Comparison of ENCODE assay signal across 18 mouse cellular contexts in genomic region chr13:38946296-38947012, GRCm38 (mm10). TPM values are rescaled to one million over a fixed set of nuclear protein-coding genes. Genes with fewer than 3 reads are reported as not detected.
DNase-seq lines count a peak whose midpoint lies in the region; ATAC-seq and TF ChIP-seq lines count a peak whose summit lies in the region.
"Had no signal": no experiment of that assay in that cellular context is flagged by ENCODE, and none has a peak within 500 bp of the region (broad histone marks: within the 10 kb centered on the region; RNA-seq: fewer than 3 reads in every experiment).

No protein-coding gene starts in this region.

- no peaks in the 10 kb centered on the region for H3K27me3 ChIP-seq in heart, adult 2 months (ENCODE audit: control insufficient read depth, insufficient read depth, low read length)
- no peaks in the 10 kb centered on the region for H3K27me3 ChIP-seq in liver, adult 2 months (ENCODE audit: control insufficient read depth, insufficient read depth, low read length)
- no peaks in the 10 kb centered on the region for H3K27me3 ChIP-seq in liver, embryonic 11.5 days (replicated peaks; ENCODE audit: control insufficient read depth, insufficient read depth, low read length)
- no peaks in the 10 kb centered on the region for H3K27me3 ChIP-seq in small intestine, adult 2 months (ENCODE audit: control insufficient read depth, insufficient read depth, low read length)
- no peaks in the 10 kb centered on the region for H3K27me3 ChIP-seq in forebrain, embryonic 16.5 days (replicated peaks; ENCODE audit: control insufficient read depth, insufficient read depth, low read length)
- H3K27me3 ChIP-seq: hindbrain, embryonic 13.5 days; Patski; stomach, embryonic 15.5 days had no signal

- 35% methylated on average over 3 of the region's 3 CpGs for WGBS in heart, adult 2 months
- 81% methylated on average over 3 of the region's 3 CpGs for whole genome bisulfite sequencing in liver, adult 2 months
- WGBS in liver, embryonic 11.5 days, result 62% methylated on average over 3 of the region's 3 CpGs
- WGBS in small intestine, adult 2 months, result 55% methylated on average over 3 of the region's 3 CpGs
- 86% methylated on average over 3 of the region's 3 CpGs for WGBS in forebrain, embryonic 16.5 days

- H3K36me3 ChIP-seq in heart, adult 2 months (ENCODE audit: control insufficient read depth, insufficient read depth, low read length), result peaks cover 21% of the 10 kb centered on the region
- H3K36me3 ChIP-seq in liver, adult 2 months (ENCODE audit: control insufficient read depth, insufficient read depth, low read length), result peaks cover 49% of the 10 kb centered on the region
- peaks cover 1% of the 10 kb centered on the region; the same call in 1 of the 2 replicates for H3K36me3 ChIP-seq in liver, embryonic 11.5 days (ENCODE audit: control insufficient read depth, insufficient read depth, low read length)
- H3K36me3 ChIP-seq in small intestine, adult 2 months (ENCODE audit: control insufficient read depth, insufficient read depth, low read length), result peaks cover 40% of the 10 kb centered on the region
- H3K36me3 ChIP-seq in forebrain, embryonic 16.5 days (ENCODE audit: control insufficient read depth, insufficient read depth), result peaks cover 12% of the 10 kb centered on the region

- no peak overlapping the region for H3K4me2 ChIP-seq in liver, embryonic 11.5 days
- H3K4me2 ChIP-seq in forebrain, embryonic 16.5 days (ENCODE audit: low read length), result no peak overlapping the region
- H3K4me2 ChIP-seq: hindbrain, embryonic 13.5 days; lung, embryonic 14.5 days; stomach, embryonic 15.5 days had no signal

- H3K79me2 ChIP-seq in heart, adult 2 months (replicated peaks; ENCODE audit: control insufficient read depth, insufficient read depth, low read length), result no peaks in the 10 kb centered on the region
- H3K79me2 ChIP-seq in liver, adult 2 months (ENCODE audit: control insufficient read depth, insufficient read depth, low read length), result no peaks in the 10 kb centered on the region; the same call in 1 of the 2 replicates

- DNase-seq in heart, adult 2 months, result no peak
- DNase-seq in heart, postnatal 14 days, result no peak
- no peak for DNase-seq in liver, adult 2 months (ENCODE audit: extremely low read depth, low read depth, low spot score)
- no peak for DNase-seq in liver, embryonic 11.5 days (ENCODE audit: low spot score)
- peak; percentile 44 for DNase-seq in c-Kit-positive CD71-positive TER-119-positive erythroid progenitor cells, embryonic 14.5 days (ENCODE audit: low spot score)
- DNase-seq in cerebellum, postnatal 4 days (ENCODE audit: low spot score in 2 of 2), result no peak
- DNase-seq: cerebellum, adult 11 months; cerebellum, postnatal 36 days; gastrocnemius, postnatal 14 days; layer of hippocampus, postnatal 36 days; lung, embryonic 14.5 days; spleen, adult 18-20 months had no signal

- intact Hi-C loops in heart, adult 2 months (cut with DNase I), result no loop called here
- intact Hi-C loops in heart, postnatal 14 days (cut with DNase I), result no loop called here

- H3K9me3 ChIP-seq in liver, embryonic 11.5 days (ENCODE audit: control insufficient read depth, low read length), result no peaks in the 10 kb centered on the region
- no peaks in the 10 kb centered on the region for H3K9me3 ChIP-seq in forebrain, embryonic 16.5 days (ENCODE audit: control insufficient read depth, low read length)
- H3K9me3 ChIP-seq: hindbrain, embryonic 13.5 days; limb, embryonic 10.5 days; stomach, embryonic 15.5 days had no signal

- H3K4me3 ChIP-seq in heart, adult 2 months, result no peak overlapping the region
- no peak overlapping the region for H3K4me3 ChIP-seq in liver, adult 2 months (ENCODE audit: insufficient read depth, low read depth, low read length)
- H3K4me3 ChIP-seq in liver, embryonic 11.5 days (ENCODE audit: low read depth, low read length), result no peak overlapping the region
- H3K4me3 ChIP-seq in small intestine, adult 2 months (ENCODE audit: low read depth, low read length), result no peak overlapping the region
- H3K4me3 ChIP-seq in forebrain, embryonic 16.5 days (replicated peaks; ENCODE audit: low read length), result no peak overlapping the region
- H3K4me3 ChIP-seq: hindbrain, embryonic 13.5 days; limb, embryonic 10.5 days; stomach, embryonic 15.5 days had no signal

- H3K4me1 ChIP-seq in heart, adult 2 months (ENCODE audit: control insufficient read depth, insufficient read depth, low read length), result peaks cover 6% of the 10 kb centered on the region
- H3K4me1 ChIP-seq in liver, adult 2 months (ENCODE audit: control insufficient read depth, insufficient read depth, low read length), result peaks cover 5% of the 10 kb centered on the region
- peaks cover 4% of the 10 kb centered on the region for H3K4me1 ChIP-seq in liver, embryonic 11.5 days (replicated peaks; ENCODE audit: control insufficient read depth, insufficient read depth, low read length)
- peaks cover 18% of the 10 kb centered on the region; the same call in 1 of the 2 replicates for H3K4me1 ChIP-seq in small intestine, adult 2 months (ENCODE audit: control insufficient read depth, insufficient read depth, insufficient read length, low read length)
- no peaks in the 10 kb centered on the region for H3K4me1 ChIP-seq in forebrain, embryonic 16.5 days (replicated peaks; ENCODE audit: control insufficient read depth, insufficient read depth, low read length)
- H3K4me1 ChIP-seq: hindbrain, embryonic 13.5 days; limb, embryonic 10.5 days; stomach, embryonic 15.5 days had no signal

- ATAC-seq in liver, embryonic 11.5 days (replicated peaks; ENCODE audit: low FRiP score), result no peak
- no peak for ATAC-seq in forebrain, embryonic 16.5 days
- ATAC-seq: Patski had no signal

- TF ChIP-seq EP300 in heart, adult 2 months (IDR thresholded peaks at IDR 0.05; ENCODE audit: insufficient read depth, low read depth, low read length), result no peak

- TF ChIP-seq POLR2A in heart, adult 2 months (IDR thresholded peaks at IDR 0.05; ENCODE audit: insufficient read depth, low read depth, low read length), result no peak
- TF ChIP-seq POLR2A in liver, adult 2 months (IDR thresholded peaks at IDR 0.05; ENCODE audit: extremely low read depth, insufficient read depth, low read length), result no peak
- TF ChIP-seq POLR2A in small intestine, adult 2 months (IDR thresholded peaks at IDR 0.05; ENCODE audit: low read depth, low read length), result no peak

- no peak for TF ChIP-seq CTCF in heart, adult 2 months (IDR thresholded peaks at IDR 0.05)
- TF ChIP-seq CTCF in liver, adult 2 months (IDR thresholded peaks at IDR 0.05; ENCODE audit: low read depth, low read length), result no peak
- TF ChIP-seq CTCF in small intestine, adult 2 months (IDR thresholded peaks at IDR 0.05; ENCODE audit: extremely low read depth, insufficient read length, insufficient replicate concordance, low read depth, low read length), result no peak

- no peak overlapping the region for H3K9ac ChIP-seq in heart, adult 2 months (ENCODE audit: low read depth, low read length)
- H3K9ac ChIP-seq in liver, adult 2 months (ENCODE audit: low read depth, low read length), result no peak overlapping the region
- H3K9ac ChIP-seq in liver, embryonic 11.5 days (ENCODE audit: low read depth, low read length), result no peak overlapping the region
- H3K9ac ChIP-seq in forebrain, embryonic 16.5 days (replicated peaks; ENCODE audit: low read depth, low read length), result no peak overlapping the region
- H3K9ac ChIP-seq: hindbrain, embryonic 13.5 days; lung, embryonic 14.5 days; stomach, embryonic 15.5 days had no signal

- peak overlapping the region; percentile 1; the same call in 1 of the 2 replicates for H3K27ac ChIP-seq in heart, adult 2 months
- H3K27ac ChIP-seq in liver, adult 2 months (replicated peaks; ENCODE audit: insufficient read depth, low read depth, low read length), result peak overlapping the region; percentile 72
- no peak overlapping the region for H3K27ac ChIP-seq in liver, embryonic 11.5 days (ENCODE audit: low read depth, low read length)
- H3K27ac ChIP-seq in small intestine, adult 2 months (ENCODE audit: insufficient read depth, low read depth, low read length), result peak overlapping the region; percentile 56
- H3K27ac ChIP-seq in forebrain, embryonic 16.5 days (ENCODE audit: low read length), result no peak overlapping the region
- H3K27ac ChIP-seq: hindbrain, embryonic 13.5 days; limb, embryonic 10.5 days; stomach, embryonic 15.5 days had no signal

RNA-seq across cellular contexts. Expression of gene Slc35b3, which starts 14.2 kb away (rescaled TPM):
- 1 to 10 TPM; 3.5 to 4.8 TPM for total RNA-seq in heart, adult 2 months (2021)
- 5.3 and 12.6 TPM in 2 replicates for polyA plus RNA-seq in heart, adult 2 months (2012; rRNA removed)
- total RNA-seq in heart, postnatal 14 days (2021), result 1 to 10 TPM; 5.3 to 5.9 TPM
- 21.1 and 22.7 TPM in 2 replicates for total RNA-seq in liver, adult 2 months (2014; rRNA removed)
- 8.3 and 9.8 TPM in 2 replicates for polyA plus RNA-seq in liver, adult 2 months (2012; rRNA removed)
- 24.9 TPM in 2 replicates for polyA plus RNA-seq in liver, embryonic 11.5 days (2014; fragmentation: Nextera tagmentation; extraction: Ambion mirVana)
- 5.1 and 10.3 TPM in 2 replicates for polyA plus RNA-seq in small intestine, adult 2 months (2012; rRNA removed)
- 32.7 and 35.9 TPM in 2 replicates for polyA plus RNA-seq in forebrain, embryonic 16.5 days (2015; fragmentation: Nextera tagmentation; extraction: Ambion mirVana)

Comparison
In these comparisons a context has a peak if more than half of its experiments do, and no peak if none do; other contexts are left out.
1. H3K27ac ChIP-seq: peak in heart, adult 2 months (single experiment), liver, adult 2 months (single experiment) and small intestine, adult 2 months (single experiment); none in liver, embryonic 11.5 days (single experiment) and forebrain, embryonic 16.5 days (single experiment).